Mouse (Mus musculus): ENCODE data around the gene Plin2.

DNA sequence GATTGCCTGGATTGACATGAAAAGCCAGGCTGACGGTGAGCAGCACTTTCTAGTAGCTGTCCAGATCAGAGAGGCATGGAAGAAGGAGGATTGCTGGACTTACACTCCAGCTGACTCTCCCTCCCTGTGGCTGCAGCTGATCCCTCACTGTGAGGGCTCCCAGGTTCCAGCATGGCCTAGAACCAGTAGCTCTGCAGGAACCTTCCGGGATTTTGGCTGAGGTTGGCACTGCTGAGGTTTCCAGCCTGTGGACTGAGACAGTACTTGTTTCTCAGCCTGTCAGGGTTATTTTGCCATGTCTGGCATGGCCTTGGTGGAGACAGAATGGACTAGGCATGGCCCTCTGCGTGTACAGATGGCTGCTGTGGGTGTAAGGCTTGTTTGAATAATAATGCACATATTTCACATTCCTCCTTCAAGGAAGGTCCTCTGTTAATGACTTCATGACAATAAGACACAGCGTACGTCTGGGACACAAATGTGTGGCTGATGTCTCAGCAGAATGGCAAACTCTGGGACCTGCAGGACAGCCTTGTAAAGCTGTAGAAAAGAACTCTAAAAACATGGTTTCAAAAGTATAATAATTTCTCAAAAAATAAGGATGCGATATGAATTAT lies 40.3 kb upstream of the Plin2 start:
- no peak for TF ChIP-seq CTCF (IDR thresholded peaks at IDR 0.05)
- no peak for TF ChIP-seq EP300 (IDR thresholded peaks at IDR 0.05)
